Mouse (Mus musculus) liver, embryonic 14.5 days (tissue): ENCODE results near the gene Lmbr1l.

Experiments
- CTCF ChIP-seq: IDR thresholded peaks from 2 replicates; pipeline ENCODE4 v1.5.1; 2016; ENCODE audit warnings: antibody characterized with exemption, low read depth, control low read depth
- EP300 ChIP-seq: IDR thresholded peaks from 2 replicates; pipeline ENCODE4 v1.6.1; 2016; ENCODE audit warnings: antibody characterized with exemption, low read depth

DNA sequence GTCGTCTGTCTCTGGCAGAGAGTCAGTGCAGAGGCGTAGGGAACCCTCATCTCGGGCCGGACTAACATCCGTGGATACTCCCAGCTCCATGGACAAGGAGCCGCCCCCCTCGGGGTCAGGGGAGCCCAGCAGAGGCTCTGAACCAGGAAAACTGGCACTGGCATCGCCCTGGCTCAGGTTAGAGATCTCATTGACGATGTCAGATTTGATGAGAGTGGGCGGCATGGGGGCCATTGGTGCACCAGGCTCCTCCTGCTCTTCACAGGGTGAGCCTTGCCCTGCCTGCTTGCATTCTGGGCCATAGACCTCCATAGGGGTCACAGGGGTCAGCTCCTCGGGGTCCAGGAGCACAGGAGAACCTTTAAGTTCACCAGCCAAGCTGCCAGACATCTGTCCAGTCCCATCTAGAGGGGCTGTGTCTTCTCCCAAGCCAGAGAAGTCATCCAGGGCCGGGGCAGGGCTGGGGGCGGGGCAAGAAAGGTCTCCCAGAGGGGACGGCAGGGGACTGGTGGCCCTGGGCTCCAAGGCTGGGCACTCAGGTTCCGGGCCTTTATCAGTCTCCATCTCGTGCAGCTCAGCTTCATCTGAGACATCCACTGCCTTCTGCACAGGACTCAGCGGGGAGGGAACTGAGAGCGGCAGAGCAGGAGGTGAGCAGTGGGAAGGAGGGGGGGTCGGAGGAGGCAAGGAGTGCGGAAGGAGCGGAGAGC, 56.2 kb downstream of the Lmbr1l start:
- TF ChIP-seq CTCF: no peak
- no peak for TF ChIP-seq EP300
